Mouse (Mus musculus) liver, adult 2 months (tissue): ENCODE data around the gene Ece1. TPM values are rescaled to one million over a fixed set of nuclear protein-coding genes. Genes with fewer than 3 reads are reported as not detected.
A peak's percentile ranks its signal among the peaks of the same experiment; 100 is the strongest.

Experiments used
- DNase-seq: peaks from one replicate; pipeline ENCODE4 v3.0.0-alpha.2; 2011; ENCODE audit warnings: low read depth, low spot score; ENCODE audit errors: extremely low read depth
- H3K27ac ChIP-seq: fragments of 200-500 bp; replicated peaks from 2 replicates; pipeline ENCODE4 v1.5.1; 2012; ENCODE audit warnings: low read depth, mild to moderate bottlenecking, control low read depth, inconsistent platforms, low read length; ENCODE audit not compliant: insufficient read depth
- H3K27me3 ChIP-seq: fragments of 200-500 bp; 2 replicates; pipeline ENCODE4 v1.6.1; 2012; ENCODE audit warnings: mild to moderate bottlenecking, moderate library complexity, low read length, inconsistent platforms; ENCODE audit not compliant: control insufficient read depth, insufficient read depth
- H3K36me3 ChIP-seq: fragments of 200-500 bp; 2 replicates; pipeline ENCODE4 v1.6.1; 2012; ENCODE audit warnings: low read length, inconsistent platforms; ENCODE audit not compliant: control insufficient read depth, insufficient read depth
- H3K4me1 ChIP-seq: fragments of 200-500 bp; 2 replicates; pipeline ENCODE4 v1.6.1; 2011; ENCODE audit warnings: low read length; ENCODE audit not compliant: control insufficient read depth, insufficient read depth
- H3K4me3 ChIP-seq: fragments of 200-500 bp; 2 replicates; pipeline ENCODE4 v1.5.1; 2011; ENCODE audit warnings: low read depth, mild to moderate bottlenecking, control low read depth, low read length, moderate library complexity; ENCODE audit not compliant: insufficient read depth
- H3K79me2 ChIP-seq: fragments of 200-500 bp; 2 replicates; pipeline ENCODE4 v1.6.1; 2012; ENCODE audit warnings: inconsistent platforms, mild to moderate bottlenecking, low read length, moderate library complexity; ENCODE audit not compliant: control insufficient read depth, insufficient read depth
- H3K9ac ChIP-seq: fragments of 200-500 bp; 2 replicates; pipeline ENCODE4 v1.6.1; 2012; ENCODE audit warnings: low read depth, mild to moderate bottlenecking, control low read depth, inconsistent platforms, low read length
- CTCF ChIP-seq: fragments of 200-500 bp; IDR thresholded peaks from 2 replicates; pipeline ENCODE4 v1.5.1; 2011; ENCODE audit warnings: low read depth, low read length, control low read depth
- POLR2A ChIP-seq: fragments of 200-500 bp; IDR thresholded peaks from 2 replicates; pipeline ENCODE4 v1.6.1; 2011; ENCODE audit warnings: low read length, control low read depth; ENCODE audit not compliant: insufficient read depth; ENCODE audit errors: extremely low read depth
- WGBS: fragments of 180-500 bp; shearing (Covaris S2); methylation state at CpG from one replicate; pipeline ENCODE4 v1.1.7; 2018; 5-methylcytosine and 5-hydroxymethylcytosine counted together
- polyA plus RNA-seq: library from polyadenylated mRNA; depleted of rRNA; stranded (reverse); fragments of >200 nt; gene quantifications from 2 replicates; pipeline ENCODE4 v1.2.3, GENCODE M21; 2012
- total RNA-seq: library from RNA; depleted of rRNA; stranded (reverse); fragments of >200 nt; gene quantifications from 2 replicates; pipeline ENCODE4 v1.2.3, GENCODE M21; 2014

Gene Ece1
- total and polyA plus RNA-seq, 2 experiments = 213 to 630 TPM

DNA sequence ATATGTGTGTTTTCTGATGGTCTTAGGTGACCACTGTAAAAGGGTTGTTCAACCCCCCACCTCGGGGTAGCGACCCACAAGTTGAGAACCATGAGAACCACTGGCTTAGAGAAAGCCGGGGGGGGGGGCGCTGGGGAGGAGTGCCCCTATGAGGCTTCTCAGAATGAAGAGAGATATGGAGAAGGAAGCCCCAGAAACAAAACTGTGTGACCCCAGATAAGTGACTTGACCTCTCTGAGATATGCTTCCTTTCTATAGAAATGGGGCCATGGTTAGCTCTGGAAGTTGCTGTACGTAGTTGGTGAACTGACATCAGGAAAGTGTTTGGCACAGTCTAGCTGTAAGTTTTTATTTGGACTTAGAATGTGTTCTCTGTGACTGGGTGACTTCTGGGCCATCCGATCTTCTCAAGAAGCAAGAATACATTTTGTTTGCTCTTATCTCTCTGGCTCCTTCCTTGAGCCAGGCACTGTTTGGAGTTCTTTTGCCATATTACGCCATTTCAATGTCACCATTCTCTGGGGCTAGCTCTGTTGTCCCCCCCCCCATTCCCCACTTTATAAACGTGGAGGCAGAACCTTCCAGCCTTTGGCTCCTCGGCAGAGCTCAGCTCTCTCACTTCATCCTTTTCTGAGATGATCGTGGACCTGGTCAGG lies 25.4 kb downstream of the Ece1 start:
- Histone ChIP-seq H3K9ac (no peak overlapping the region), H3K4me3 (no peak overlapping the region), H3K79me2 (peaks cover 79% of the 10 kb centered on the region), H3K27me3 (no peaks in the 10 kb centered on the region), H3K4me1 (peaks cover 42% of the 10 kb centered on the region), H3K36me3 (peaks cover 2% of the 10 kb centered on the region; the same call in 1 of the 2 replicates), H3K27ac (peak overlapping the region; percentile 26)
- 66% methylated on average over 10 of the region's 10 CpGs for WGBS
- TF ChIP-seq POLR2A (no peak), CTCF (no peak)
- no peak for DNase-seq

DNA sequence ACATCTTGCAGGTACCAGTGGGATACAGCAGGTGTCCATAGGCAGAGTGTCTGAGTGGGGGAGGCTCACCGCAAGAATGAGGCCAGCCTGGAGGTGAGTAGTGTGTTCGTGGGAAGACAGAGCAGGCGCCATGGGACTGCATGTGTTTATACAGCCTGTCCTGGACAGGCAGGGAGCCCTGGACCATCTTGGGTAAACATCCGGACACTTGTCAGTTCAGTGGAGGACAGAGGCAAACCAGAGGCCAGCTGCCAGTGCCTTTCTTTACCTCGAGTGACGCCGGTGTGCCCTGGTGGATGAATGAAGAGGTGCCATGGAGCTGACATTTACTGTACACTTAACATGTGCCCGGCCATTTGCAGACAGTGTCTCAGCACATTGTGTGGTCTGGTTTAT lies 26.0 kb downstream of the Ece1 start:
- Histone ChIP-seq H3K27ac (peak overlapping the region; percentile 24), H3K27me3 (no peaks in the 10 kb centered on the region), H3K4me1 (peaks cover 42% of the 10 kb centered on the region), H3K79me2 (peaks cover 79% of the 10 kb centered on the region), H3K36me3 (no peaks in the 10 kb centered on the region; the same call in 1 of the 2 replicates), H3K4me3 (no peak overlapping the region), H3K9ac (no peak overlapping the region)
- WGBS = 28% methylated on average over 8 of the region's 8 CpGs
- DNase-seq = peak; percentile 72
- TF ChIP-seq POLR2A = no peak
- no peak; the same call in 1 of the 2 replicates for TF ChIP-seq CTCF

DNA sequence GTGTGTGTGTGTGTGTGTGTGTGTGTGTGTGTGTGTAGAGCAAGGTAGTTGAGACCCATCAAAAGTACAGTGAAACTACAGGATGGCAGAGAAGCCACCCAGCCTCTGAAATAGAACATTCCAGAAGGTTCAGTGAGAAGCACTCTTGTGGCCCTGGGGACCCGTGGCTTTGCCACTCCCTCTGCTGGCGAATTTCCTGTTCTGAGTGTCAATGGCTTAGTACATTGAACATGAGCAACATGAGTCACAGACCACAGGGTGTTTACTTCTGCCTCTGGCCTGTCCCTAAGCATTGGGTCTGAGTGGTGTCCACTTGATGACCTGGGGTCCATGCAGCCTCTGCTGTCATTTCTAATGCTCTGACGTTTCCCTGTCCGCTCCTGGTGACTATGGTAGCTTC lies 28.6 kb downstream of the Ece1 start:
- no peak overlapping the region for H3K9ac ChIP-seq
- peak overlapping the region; percentile 45; the same call in 1 of the 2 replicates for H3K27ac ChIP-seq
- DNase-seq = peak; percentile 74
- peaks cover 40% of the 10 kb centered on the region for H3K4me1 ChIP-seq
- no peak overlapping the region for H3K4me3 ChIP-seq
- 36% methylated on average over 4 of the region's 4 CpGs for WGBS
- H3K79me2 ChIP-seq = peaks cover 63% of the 10 kb centered on the region
- no peaks in the 10 kb centered on the region for H3K27me3 ChIP-seq
- TF ChIP-seq CTCF (peak; percentile 68), POLR2A (no peak)
- no peaks in the 10 kb centered on the region for H3K36me3 ChIP-seq

- TF ChIP-seq POLR2A (no peak), CTCF (no peak)
- Histone ChIP-seq H3K36me3 (no peaks in the 10 kb centered on the region), H3K27ac (0 out of 2 replicates have a peak overlapping the region, but pooled peaks have one; percentile 1)
Observed at GRCm38 (mm10) chr4:137891553-137892145, 29.6 kb downstream of the Ece1 start.

GRCm38 (mm10) chr4:137892713-137893242 lies 30.7 kb downstream of the Ece1 start:
- Histone ChIP-seq H3K27ac (no peak overlapping the region), H3K36me3 (no peaks in the 10 kb centered on the region), H3K79me2 (peaks cover 72% of the 10 kb centered on the region), H3K4me3 (no peak overlapping the region), H3K4me1 (peaks cover 32% of the 10 kb centered on the region), H3K9ac (no peak overlapping the region), H3K27me3 (no peaks in the 10 kb centered on the region)
- WGBS = 72% methylated on average over 11 of the region's 11 CpGs
- TF ChIP-seq POLR2A = no peak
- DNase-seq = no peak

More at GRCm38 (mm10) chr4:137891553-137892145, 29.6 kb downstream of the Ece1 start:
- Histone ChIP-seq H3K4me1 (peaks cover 36% of the 10 kb centered on the region), H3K4me3 (no peak overlapping the region), H3K27me3 (no peaks in the 10 kb centered on the region), H3K9ac (no peak overlapping the region), H3K79me2 (peaks cover 65% of the 10 kb centered on the region)
- DNase-seq = no peak
- WGBS = 52% methylated on average over 4 of the region's 4 CpGs
